Mouse (Mus musculus) adrenal gland, adult 8-10 months (tissue): Measurements from ENCODE around the gene Cdkn3. TPM values are rescaled to one million over a fixed set of nuclear protein-coding genes. Genes with fewer than 3 reads are reported as not detected.
A peak's percentile ranks its signal among the peaks of the same experiment; 100 is the strongest.
"Not testable (repeated sequence)": the region's sequence is repeated elsewhere in the genome, so short reads cannot be mapped to it uniquely, and the experiment has no call there.

ENCODE experiments used
- DNase-seq: peaks from one replicate; pipeline ENCODE4 v3.0.0; 2022
- total RNA-seq, 4 experiments: library from RNA; stranded (reverse); gene quantifications; 2 replicates each; pipeline ENCODE4 v1.2.4; 2022

Cdkn3 gene
- total RNA-seq, 4 experiments from 2014 or later: 0.24 to 1.4 (median 0.68) TPM

- no peak for DNase-seq
Measured at GRCm38 (mm10) chr14:46783327-46783926, 23.1 kb downstream of the Cdkn3 start.

DNA sequence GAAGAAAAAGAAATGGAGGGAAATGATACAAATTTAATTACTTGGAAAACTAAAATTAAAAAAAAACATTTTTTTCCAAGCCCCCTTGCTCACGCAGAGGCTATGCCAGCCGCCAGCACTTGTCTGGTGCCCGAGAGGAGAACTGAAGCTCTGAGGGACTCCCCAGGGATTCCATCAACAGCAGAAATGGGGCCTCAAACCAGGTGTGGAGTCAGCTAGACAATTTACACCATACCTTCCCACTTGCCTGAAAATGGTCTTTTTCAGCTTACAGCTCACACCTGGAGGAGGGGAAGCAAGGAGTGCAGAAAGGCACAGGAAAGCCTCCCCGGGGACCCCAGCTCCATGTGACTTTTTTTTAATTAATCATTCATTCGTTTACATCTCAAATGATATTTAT is 24.9 kb downstream of the Cdkn3 start:
- DNase-seq: no peak

DNA sequence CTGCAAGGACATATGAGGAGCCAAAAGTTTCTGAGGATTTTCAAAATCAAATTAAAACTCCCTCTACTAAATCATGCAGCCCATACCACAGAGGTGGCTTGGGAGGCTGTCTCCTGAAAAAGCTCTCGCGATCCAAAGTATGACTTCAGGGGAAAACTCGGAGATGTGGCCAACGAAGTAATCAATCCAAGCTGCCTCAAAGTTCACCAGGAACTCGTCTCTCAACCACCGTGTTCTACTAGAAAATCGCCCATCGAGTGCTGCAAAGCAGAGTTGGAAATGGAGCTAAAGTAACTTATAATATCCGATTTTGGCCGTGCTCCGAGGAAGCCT is 27.1 kb downstream of the Cdkn3 start:
- DNase-seq: no peak

- DNase-seq: peak; percentile 87
Measured at GRCm38 (mm10) chr14:46787787-46788504, 27.6 kb downstream of the Cdkn3 start, which contains the start of gene Cnih1. Cnih1 (minus strand) TSS chr14:46788411.

DNA sequence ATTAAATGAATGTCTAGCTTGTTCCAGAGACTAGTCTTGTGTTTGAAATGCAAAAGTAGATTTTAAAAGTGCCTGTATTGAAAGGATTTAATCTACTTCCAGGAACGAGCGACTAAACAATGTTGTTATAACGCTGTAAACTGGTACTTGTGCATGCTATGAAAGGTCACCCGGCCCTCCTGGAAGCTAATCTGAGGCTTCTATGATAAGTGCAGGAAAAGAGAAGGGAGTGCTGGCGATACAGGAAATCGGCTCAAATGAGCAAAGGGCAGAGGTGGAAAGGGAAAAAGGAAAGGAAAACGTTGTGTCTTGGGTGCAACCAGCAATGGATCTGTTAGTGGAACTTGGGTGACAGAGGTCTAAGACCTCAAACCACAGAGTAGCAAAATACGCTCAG is 28.2 kb downstream of the Cdkn3 start:
- DNase-seq: no peak

DNA sequence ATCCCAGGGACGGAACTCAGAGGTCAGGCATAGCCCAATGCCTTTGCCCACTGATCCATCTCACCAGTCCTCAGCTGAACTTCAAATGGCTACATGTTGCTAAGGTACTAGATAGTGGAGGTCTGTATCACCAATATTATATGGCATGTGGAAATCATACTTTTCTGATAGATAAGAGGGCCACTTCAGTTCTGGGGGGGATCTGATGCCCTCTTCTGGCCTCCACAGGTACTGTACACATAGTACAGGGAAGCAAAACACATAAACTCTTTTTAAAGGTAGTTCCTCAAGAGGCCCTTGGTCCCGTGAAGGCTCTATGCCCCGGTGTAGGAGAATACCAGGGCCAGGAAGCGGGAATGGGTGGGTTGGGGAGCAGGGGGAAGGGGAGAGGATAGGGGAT is 30.0 kb downstream of the Cdkn3 start:
- DNase-seq: no peak

DNA sequence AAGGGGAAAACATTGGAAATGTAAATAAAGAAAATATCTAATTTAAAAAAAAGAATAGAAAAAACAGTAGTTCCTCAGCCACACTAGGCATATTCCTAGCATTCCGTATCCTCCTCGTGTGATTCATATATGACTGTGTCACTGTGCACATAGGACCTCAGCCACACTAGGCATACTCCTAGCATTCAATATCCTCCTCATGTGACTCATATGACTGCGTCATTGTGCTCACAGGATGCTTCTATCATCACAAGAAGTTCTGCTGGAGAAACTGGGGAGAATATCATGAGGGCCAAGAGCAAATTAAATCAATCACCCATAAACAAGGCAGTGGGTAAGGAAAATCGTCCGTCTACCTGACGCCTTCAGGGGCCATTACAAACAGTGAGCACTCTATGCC is 30.4 kb downstream of the Cdkn3 start:
- no peak for DNase-seq

DNA sequence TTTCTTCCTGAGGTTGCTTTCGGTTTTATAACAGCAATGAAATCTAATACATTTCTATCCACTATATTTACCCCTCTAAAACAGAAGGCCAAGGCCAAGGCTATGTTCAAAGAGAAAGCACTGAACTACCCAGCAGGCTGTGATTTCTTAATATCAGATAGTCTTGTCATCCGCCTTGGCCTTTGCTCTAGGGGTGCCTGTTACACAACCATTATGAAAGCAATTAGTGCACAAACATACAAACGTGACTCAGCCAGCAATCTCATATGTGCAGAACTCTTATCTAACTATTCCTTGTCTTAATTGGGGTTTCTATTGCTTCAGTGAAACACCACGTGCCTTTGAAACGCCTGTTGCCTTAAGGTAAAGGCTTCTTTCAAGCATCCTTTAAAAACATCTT is 33.8 kb downstream of the Cdkn3 start:
- DNase-seq: peak; percentile 81

GRCm38 (mm10) chr14:46800684-46801345 is 40.5 kb downstream of the Cdkn3 start:
- no peak for DNase-seq

DNA sequence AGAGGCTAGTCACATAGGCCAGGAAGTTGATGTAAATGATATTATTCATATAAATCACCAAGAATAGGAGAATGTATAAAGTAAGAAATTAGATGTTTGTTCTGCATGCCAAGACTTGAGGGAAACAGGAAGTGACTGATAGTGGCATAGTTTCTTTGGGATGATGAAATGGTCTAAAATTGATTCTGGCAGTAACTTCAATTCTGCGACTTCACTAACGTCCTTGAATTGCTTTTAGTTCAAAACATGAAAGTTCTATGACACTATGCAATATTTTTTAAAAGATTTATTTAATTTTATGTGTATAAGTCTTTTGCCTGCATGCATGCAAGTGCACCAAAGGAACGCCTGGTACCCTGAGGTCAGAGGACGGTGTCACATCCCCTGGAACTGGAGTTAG is 42.9 kb downstream of the Cdkn3 start:
- no peak for DNase-seq

GRCm38 (mm10) chr14:46803791-46804190 is 43.5 kb downstream of the Cdkn3 start:
- DNase-seq: no peak

GRCm38 (mm10) chr14:46806186-46806585 is 45.8 kb downstream of the Cdkn3 start:
- no peak for DNase-seq

DNA sequence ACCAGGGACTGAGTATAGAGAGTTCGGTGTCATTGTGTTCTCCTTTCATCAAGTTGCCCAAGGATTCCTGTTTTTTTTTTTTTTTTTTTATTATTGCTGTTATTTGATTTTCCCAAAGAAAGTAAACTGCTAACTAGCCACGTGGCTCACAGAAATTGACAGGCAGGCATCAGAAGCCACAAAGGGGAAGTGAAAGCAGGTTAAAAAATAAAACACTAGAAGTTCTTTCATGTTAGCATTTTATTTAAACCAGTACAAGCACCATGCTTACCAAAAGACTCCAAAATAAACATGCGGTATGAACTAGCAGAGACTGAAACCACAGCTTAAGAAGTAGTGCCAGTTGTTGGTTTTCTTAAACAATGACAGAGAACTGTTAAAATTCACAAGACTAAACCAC is 47.6 kb downstream of the Cdkn3 start:
- DNase-seq: no peak

- DNase-seq: no peak
Measured at GRCm38 (mm10) chr14:46815640-46816039, 55.3 kb downstream of the Cdkn3 start.

GRCm38 (mm10) chr14:46816916-46817622 is 56.7 kb downstream of the Cdkn3 start:
- no peak for DNase-seq

DNA sequence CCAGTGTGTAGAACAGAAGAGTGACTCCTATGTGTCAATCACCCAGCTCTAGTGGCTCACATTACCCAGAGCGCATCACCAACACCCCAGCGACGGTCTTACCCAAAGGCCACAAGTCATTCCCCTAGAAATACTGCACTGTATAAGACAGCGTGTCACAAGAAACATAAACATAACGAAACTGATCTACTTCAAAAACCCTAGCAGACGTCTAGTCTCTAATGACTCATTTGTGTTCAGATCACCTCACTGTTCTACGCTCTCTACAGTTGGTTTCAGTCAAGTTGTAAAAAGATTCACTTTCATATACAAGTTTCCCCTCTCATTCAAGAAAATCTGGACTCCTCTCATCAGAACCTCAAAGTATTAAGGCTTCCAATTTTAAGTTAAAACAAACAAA is 58.4 kb downstream of the Cdkn3 start:
- DNase-seq: no peak

DNA sequence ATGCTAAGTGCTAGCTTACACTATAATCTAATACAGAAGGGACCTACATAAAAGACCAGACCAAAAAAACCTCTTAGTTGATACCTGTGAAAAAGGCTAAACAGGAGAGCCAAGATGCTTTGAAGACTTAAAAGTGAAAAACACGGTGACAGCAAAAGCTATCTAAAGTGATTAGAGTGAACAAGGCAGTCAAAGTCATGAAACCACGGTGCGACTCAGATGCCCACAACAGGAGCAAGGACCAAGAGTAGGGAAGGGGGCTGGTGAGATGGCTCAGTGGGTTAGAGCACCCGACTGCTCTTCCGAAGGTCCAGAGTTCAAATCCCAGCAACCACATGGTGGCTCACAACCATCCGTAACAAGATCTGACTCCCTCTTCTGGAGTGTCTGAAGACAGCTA is 59.6 kb downstream of the Cdkn3 start:
- DNase-seq: not testable (repeated sequence)

Other genes starting within 250 kb of the Cdkn3 start
- gene Cnih1, start 27.9 kb downstream of the Cdkn3 start, total RNA-seq: 100 to 1,000 TPM; 106 to 135 (median 109) TPM
- gene Gmfb, start 61.7 kb downstream of the Cdkn3 start, total RNA-seq: 100 to 1,000 TPM; 118 to 172 (median 163) TPM
- gene Cgrrf1, start 71.6 kb downstream of the Cdkn3 start, total RNA-seq: 10 to 100 TPM; 45.7 to 61.9 (median 57.2) TPM
- 10 to 100 TPM; 22.1 to 27.0 (median 25.8) TPM for gene Samd4, start 122.3 kb downstream of the Cdkn3 start, total RNA-seq